In the genomic region with DNA sequence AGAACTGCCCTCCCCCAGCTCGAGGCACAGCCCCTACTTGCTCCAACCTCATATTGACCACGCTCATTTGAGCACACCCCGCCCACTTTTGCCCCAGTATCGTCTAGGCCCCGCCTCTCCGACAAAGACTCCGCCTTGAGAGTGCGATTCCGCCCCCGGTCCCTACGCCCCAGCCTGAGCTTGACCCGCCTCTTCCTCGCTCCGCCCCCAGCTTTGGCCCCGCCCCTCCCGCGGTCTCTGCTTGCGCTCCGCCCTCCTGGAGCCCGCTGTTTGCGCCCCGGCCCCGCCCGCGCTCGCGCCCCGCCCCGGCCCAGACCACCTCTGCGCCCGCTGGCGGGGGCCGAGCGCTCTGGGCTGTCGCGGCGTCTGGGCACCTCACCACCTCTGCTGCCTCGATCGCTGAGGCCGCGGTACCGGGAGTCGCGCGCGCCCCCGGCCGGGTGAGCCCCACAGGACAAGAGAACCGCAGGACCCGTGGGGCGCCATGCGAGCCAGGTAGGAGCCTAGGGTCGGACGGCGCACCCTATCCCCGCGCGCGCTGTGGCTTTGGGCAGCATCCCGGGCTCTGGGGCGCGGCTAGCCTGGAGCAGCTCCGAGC, we compare ENCODE assay signal across 8 mouse cellular contexts. TPM values are rescaled to one million over a fixed set of nuclear protein-coding genes. Genes with fewer than 3 reads are reported as not detected.
A peak's percentile ranks its signal among the peaks of the same experiment; 100 is the strongest.
DNase-seq lines count a peak whose midpoint lies in the region; ATAC-seq lines count a peak whose summit lies in the region.

Sh3bp4 (plus strand) TSS at position 313 of the 598 bp plus-strand sequence.

- WGBS in embryonic facial prominence, embryonic 10.5 days, result under 1% methylated on average over 63 of the region's 63 CpGs
- WGBS in intestine, embryonic 15.5 days, result under 1% methylated on average over 56 of the region's 63 CpGs

- peak within 1 kb of the TSS; percentile 78 for H3K4me3 ChIP-seq in embryonic facial prominence, embryonic 10.5 days
- peak within 1 kb of the TSS; percentile 87 for H3K4me3 ChIP-seq in intestine, embryonic 15.5 days (replicated peaks)

- peak; percentile 100 for DNase-seq in adrenal gland, postnatal 14 days
- peak; percentile 100 for DNase-seq in embryonic facial prominence, embryonic 10.5 days (ENCODE audit: low spot score)
- DNase-seq in gastrocnemius, postnatal 4 days (ENCODE audit: low spot score in 2 of 2), result peak; percentile 99
- peak; percentile 94 to 95 for DNase-seq in left cerebral cortex, postnatal 14 days (ENCODE audit: low spot score in 2 of 2)
- DNase-seq in right cerebral cortex, postnatal 14 days, result peak; percentile 95
- DNase-seq in urinary bladder, postnatal 25 days (ENCODE audit: low spot score), result peak; percentile 99

- no peaks in the 10 kb centered on the region for H3K27me3 ChIP-seq in embryonic facial prominence, embryonic 10.5 days (replicated peaks; ENCODE audit: low read depth, poor library complexity, severe bottlenecking)
- no peaks in the 10 kb centered on the region for H3K27me3 ChIP-seq in intestine, embryonic 15.5 days (replicated peaks)

- peak within 1 kb of the TSS; percentile 70 for H3K4me2 ChIP-seq in intestine, embryonic 15.5 days (replicated peaks)

- 0 out of 2 replicates have a peak, but pooled peaks cover 4% of the 10 kb centered on the region for H3K36me3 ChIP-seq in embryonic facial prominence, embryonic 10.5 days (replicated peaks)
- H3K36me3 ChIP-seq in intestine, embryonic 15.5 days, result no peaks in the 10 kb centered on the region

- peak within 1 kb of the TSS; percentile 80 for H3K9ac ChIP-seq in intestine, embryonic 15.5 days

- H3K27ac ChIP-seq in embryonic facial prominence, embryonic 10.5 days (replicated peaks), result peak within 1 kb of the TSS; percentile 92
- H3K27ac ChIP-seq in intestine, embryonic 15.5 days, result peak within 1 kb of the TSS; percentile 84

- ATAC-seq in intestine, embryonic 15.5 days, result peak; percentile 94
- peak; percentile 98 for ATAC-seq in megakaryocyte-erythroid progenitor cell, adult 5-6 weeks (replicated peaks; ENCODE audit: low FRiP score, low TSS enrichment, poor library complexity, severe bottlenecking)

- H3K9me3 ChIP-seq in embryonic facial prominence, embryonic 10.5 days, result no peaks in the 10 kb centered on the region
- no peaks in the 10 kb centered on the region for H3K9me3 ChIP-seq in intestine, embryonic 15.5 days

- peaks cover 53% of the 10 kb centered on the region for H3K4me1 ChIP-seq in embryonic facial prominence, embryonic 10.5 days
- peaks cover 37% of the 10 kb centered on the region for H3K4me1 ChIP-seq in intestine, embryonic 15.5 days (replicated peaks)

- intact Hi-C loops in left cerebral cortex, postnatal 14 days (cut with DNase I), result loop anchor here (5.0 kb wide), 3 partner anchors 67 to 313 kb away; no protein-coding TSS in a partner anchor

RNA-seq across cellular contexts. Expression of gene Sh3bp4, which starts in this region (rescaled TPM):
- total RNA-seq in adrenal gland, postnatal 14 days (2021), result 15.0 and 19.1 TPM in 2 replicates
- 25.1 and 26.5 TPM in 2 replicates for polyA plus RNA-seq in embryonic facial prominence, embryonic 10.5 days (2016; fragmentation: Nextera tagmentation; extraction: Ambion mirVana)
- 10 to 100 TPM; 16.8 to 17.1 TPM for total RNA-seq in gastrocnemius, postnatal 4 days (2021)
- polyA plus RNA-seq in intestine, embryonic 15.5 days (2015; fragmentation: Nextera tagmentation; extraction: Ambion mirVana), result 16.3 and 17.0 TPM in 2 replicates
- total RNA-seq in left cerebral cortex, postnatal 14 days (2021), result 10 to 100 TPM; 22.4 to 27.9 TPM
- not detected in 2 replicates for total RNA-seq in megakaryocyte-erythroid progenitor cell, adult 5-6 weeks (2014; fragmentation: Nextera tagmentation)
- 0.08 TPM in 1 of 2 replicates, not detected in the other for total RNA-seq in megakaryocyte-erythroid progenitor cell, adult 5-6 weeks (2017)

Comparison
In these comparisons a context has a peak if more than half of its experiments do, and no peak if none do; other contexts are left out.
1. Peak in every context shown above with its lines: DNase-seq, ATAC-seq, H3K4me3 ChIP-seq and H3K27ac ChIP-seq.
2. RNA of gene Sh3bp4 (total RNA-seq): 22.4 to 27.9 TPM in left cerebral cortex, postnatal 14 days, 16.8 to 17.1 TPM in gastrocnemius, postnatal 4 days and 15.0 to 19.1 TPM in adrenal gland, postnatal 14 days; 0.08 TPM in megakaryocyte-erythroid progenitor cell, adult 5-6 weeks; every median in the first group is over 10 times any median in the second.
3. Peak in ATAC-seq in megakaryocyte-erythroid progenitor cell, adult 5-6 weeks; RNA of the gene not detected or under 1 TPM.